Mouse (Mus musculus): ENCODE measurements around the gene Insr. TPM values are rescaled to one million over a fixed set of nuclear protein-coding genes. Genes with fewer than 3 reads are reported as not detected.
"Not testable (repeated sequence)": the region's sequence is repeated elsewhere in the genome, so short reads cannot be mapped to it uniquely, and the experiment has no call there.

Insr gene
- polyA plus RNA-seq, 1 experiment = 22.0 TPM

DNA sequence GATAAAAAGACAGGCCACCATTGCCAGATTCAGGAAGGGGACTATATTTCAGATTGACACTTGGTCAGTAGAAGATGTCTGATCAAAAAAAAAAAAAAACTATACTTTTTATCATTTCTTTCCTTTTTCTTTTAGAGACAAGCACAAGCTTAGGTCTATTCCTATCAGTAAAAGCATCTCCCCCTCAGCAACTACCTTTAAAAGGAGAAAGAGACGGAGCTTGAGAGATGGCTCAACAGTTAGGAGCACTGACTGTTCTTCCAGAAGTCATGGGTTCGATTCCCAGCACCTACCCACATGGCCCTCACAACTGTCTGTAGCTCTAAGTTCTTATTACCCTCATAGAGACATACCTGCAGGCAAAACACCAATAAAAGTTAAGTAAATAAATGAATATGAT lies 34.9 kb upstream of the Insr start:
- no peaks in the 10 kb centered on the region for H3K4me1 ChIP-seq (replicated peaks; ENCODE audit: control insufficient read depth, insufficient read depth, low read length)
- no peaks in the 10 kb centered on the region for H3K27me3 ChIP-seq (ENCODE audit: control insufficient read depth, insufficient read depth, low read length)
- no peak for TF ChIP-seq CTCF (IDR thresholded peaks at IDR 0.05; ENCODE audit: borderline replicate concordance, control insufficient read depth, extremely low read depth, insufficient read depth, low read length, poor library complexity)
- TF ChIP-seq POLR2A (IDR thresholded peaks at IDR 0.05; ENCODE audit: control insufficient read depth, extremely low read depth, insufficient read depth, low read length, poor library complexity) = no peak
- H3K4me3 ChIP-seq (ENCODE audit: control insufficient read depth, insufficient read depth, low read length) = no peak overlapping the region
- DNase-seq = no peak
- 95% methylated on average over 2 of the region's 2 CpGs for WGBS
- H3K27ac ChIP-seq (ENCODE audit: control insufficient read depth, insufficient read depth, low read length) = no peak overlapping the region
- H3K36me3 ChIP-seq (ENCODE audit: control insufficient read depth, insufficient read depth, low read length) = no peaks in the 10 kb centered on the region

GRCm38 (mm10) chr8:3313843-3314242 lies 34.4 kb upstream of the Insr start:
- TF ChIP-seq CTCF (IDR thresholded peaks at IDR 0.05; ENCODE audit: borderline replicate concordance, control insufficient read depth, extremely low read depth, insufficient read depth, low read length, poor library complexity) (no peak), POLR2A (IDR thresholded peaks at IDR 0.05; ENCODE audit: control insufficient read depth, extremely low read depth, insufficient read depth, low read length, poor library complexity) (no peak)
- H3K27ac ChIP-seq (ENCODE audit: control insufficient read depth, insufficient read depth, low read length) = no peak overlapping the region
- no peaks in the 10 kb centered on the region for H3K27me3 ChIP-seq (ENCODE audit: control insufficient read depth, insufficient read depth, low read length)
- 24% methylated on average over 3 of the region's 3 CpGs for WGBS
- no peaks in the 10 kb centered on the region for H3K36me3 ChIP-seq (ENCODE audit: control insufficient read depth, insufficient read depth, low read length)
- DNase-seq = no peak
- no peak overlapping the region for H3K4me3 ChIP-seq (ENCODE audit: control insufficient read depth, insufficient read depth, low read length)
- H3K4me1 ChIP-seq (replicated peaks; ENCODE audit: control insufficient read depth, insufficient read depth, low read length) = no peaks in the 10 kb centered on the region

DNA sequence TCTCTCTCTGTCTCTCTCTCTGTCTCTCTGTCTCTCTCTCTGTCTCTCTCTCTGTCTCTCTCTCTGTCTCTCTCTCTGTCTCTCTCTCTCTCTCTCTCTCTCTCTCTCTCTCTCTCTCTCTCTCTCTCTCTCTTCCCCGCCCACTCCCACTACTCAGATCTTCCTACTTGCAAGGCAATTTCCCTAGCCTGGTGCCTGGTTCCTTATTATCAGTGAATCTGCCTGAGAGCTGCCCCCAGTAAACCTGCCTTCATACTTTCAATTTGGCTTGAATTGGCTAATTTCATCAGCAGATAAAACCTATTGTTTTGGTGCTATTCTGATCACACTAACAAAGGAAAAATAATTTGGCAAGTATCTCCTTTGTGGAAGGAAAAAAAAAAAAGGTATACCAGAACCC lies 34.0 kb upstream of the Insr start:
- not testable (repeated sequence) for H3K27me3 ChIP-seq (ENCODE audit: control insufficient read depth, insufficient read depth, low read length); H3K4me3 ChIP-seq (ENCODE audit: control insufficient read depth, insufficient read depth, low read length); H3K27ac ChIP-seq (ENCODE audit: control insufficient read depth, insufficient read depth, low read length); H3K4me1 ChIP-seq (replicated peaks; ENCODE audit: control insufficient read depth, insufficient read depth, low read length); DNase-seq; H3K36me3 ChIP-seq (ENCODE audit: control insufficient read depth, insufficient read depth, low read length)
- 81% methylated on average over 1 of the region's 1 CpGs for WGBS

GRCm38 (mm10) chr8:3311482-3311881 lies 32.1 kb upstream of the Insr start:
- 88% methylated on average over 4 of the region's 4 CpGs for WGBS
- TF ChIP-seq CTCF (IDR thresholded peaks at IDR 0.05; ENCODE audit: borderline replicate concordance, control insufficient read depth, extremely low read depth, insufficient read depth, low read length, poor library complexity) (no peak), POLR2A (IDR thresholded peaks at IDR 0.05; ENCODE audit: control insufficient read depth, extremely low read depth, insufficient read depth, low read length, poor library complexity) (no peak)
- no peaks in the 10 kb centered on the region for H3K36me3 ChIP-seq (ENCODE audit: control insufficient read depth, insufficient read depth, low read length)
- no peak for DNase-seq
- H3K4me3 ChIP-seq (ENCODE audit: control insufficient read depth, insufficient read depth, low read length) = no peak overlapping the region
- no peak overlapping the region for H3K27ac ChIP-seq (ENCODE audit: control insufficient read depth, insufficient read depth, low read length)
- no peaks in the 10 kb centered on the region for H3K27me3 ChIP-seq (ENCODE audit: control insufficient read depth, insufficient read depth, low read length)
- H3K4me1 ChIP-seq (replicated peaks; ENCODE audit: control insufficient read depth, insufficient read depth, low read length) = no peaks in the 10 kb centered on the region

DNA sequence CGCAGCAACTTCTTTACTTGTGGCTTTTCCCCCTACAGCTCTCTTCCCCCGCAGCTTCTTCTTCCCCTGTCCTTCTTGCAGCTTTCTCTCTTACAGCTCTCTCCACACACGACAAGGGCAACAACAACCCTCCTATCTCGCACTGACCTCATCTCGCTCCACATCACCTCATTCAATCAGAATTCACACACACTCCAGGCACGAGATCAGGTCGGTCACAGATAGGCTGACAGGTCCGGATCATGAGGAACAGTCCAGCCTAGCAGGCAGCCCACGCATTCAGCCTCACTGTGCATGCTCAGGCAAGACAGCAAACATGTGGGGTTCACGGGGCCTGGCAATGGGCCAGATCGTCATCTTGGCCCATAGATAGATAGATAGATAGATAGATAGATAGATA lies 30.2 kb upstream of the Insr start:
- no peak for TF ChIP-seq POLR2A (IDR thresholded peaks at IDR 0.05; ENCODE audit: control insufficient read depth, extremely low read depth, insufficient read depth, low read length, poor library complexity)
- no peak for TF ChIP-seq CTCF (IDR thresholded peaks at IDR 0.05; ENCODE audit: borderline replicate concordance, control insufficient read depth, extremely low read depth, insufficient read depth, low read length, poor library complexity)
- no peak for DNase-seq
- WGBS = 80% methylated on average over 11 of the region's 11 CpGs
- no peaks in the 10 kb centered on the region for H3K27me3 ChIP-seq (ENCODE audit: control insufficient read depth, insufficient read depth, low read length)
- H3K36me3 ChIP-seq (ENCODE audit: control insufficient read depth, insufficient read depth, low read length) = no peaks in the 10 kb centered on the region
- no peak overlapping the region for H3K27ac ChIP-seq (ENCODE audit: control insufficient read depth, insufficient read depth, low read length)
- no peaks in the 10 kb centered on the region for H3K4me1 ChIP-seq (replicated peaks; ENCODE audit: control insufficient read depth, insufficient read depth, low read length)
- H3K4me3 ChIP-seq (ENCODE audit: control insufficient read depth, insufficient read depth, low read length) = no peak overlapping the region

GRCm38 (mm10) chr8:3308205-3308800 lies 28.9 kb upstream of the Insr start:
- H3K27ac ChIP-seq (ENCODE audit: control insufficient read depth, insufficient read depth, low read length); H3K4me3 ChIP-seq (ENCODE audit: control insufficient read depth, insufficient read depth, low read length); DNase-seq; H3K36me3 ChIP-seq (ENCODE audit: control insufficient read depth, insufficient read depth, low read length); H3K4me1 ChIP-seq (replicated peaks; ENCODE audit: control insufficient read depth, insufficient read depth, low read length); H3K27me3 ChIP-seq (ENCODE audit: control insufficient read depth, insufficient read depth, low read length): not testable (repeated sequence)
- WGBS = 50% methylated on average over 13 of the region's 13 CpGs

DNA sequence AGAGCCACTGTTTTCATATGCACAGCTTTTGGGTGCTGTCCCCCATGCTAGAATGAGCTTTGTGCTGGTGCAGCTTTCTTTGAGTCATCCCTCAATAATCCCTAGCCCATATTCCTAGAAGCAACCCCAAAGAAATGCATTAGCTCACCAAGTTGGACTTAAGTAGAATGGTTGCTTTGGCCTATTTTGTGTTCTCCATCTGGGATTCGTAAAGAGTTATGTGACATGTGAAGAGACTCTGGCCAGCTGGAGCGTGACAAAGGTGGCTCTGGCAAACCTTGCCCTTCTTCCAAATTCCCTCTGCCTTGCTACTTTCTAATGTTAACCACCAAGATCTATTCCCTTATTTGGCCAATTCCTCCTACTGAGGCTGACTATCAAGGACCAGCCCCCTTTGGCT lies 22.7 kb upstream of the Insr start:
- no peak for DNase-seq
- Histone ChIP-seq H3K27me3 (ENCODE audit: control insufficient read depth, insufficient read depth, low read length) (no peaks in the 10 kb centered on the region), H3K27ac (ENCODE audit: control insufficient read depth, insufficient read depth, low read length) (no peak overlapping the region), H3K4me1 (replicated peaks; ENCODE audit: control insufficient read depth, insufficient read depth, low read length) (no peaks in the 10 kb centered on the region), H3K4me3 (ENCODE audit: control insufficient read depth, insufficient read depth, low read length) (no peak overlapping the region), H3K36me3 (ENCODE audit: control insufficient read depth, insufficient read depth, low read length) (no peaks in the 10 kb centered on the region)
- TF ChIP-seq CTCF (IDR thresholded peaks at IDR 0.05; ENCODE audit: borderline replicate concordance, control insufficient read depth, extremely low read depth, insufficient read depth, low read length, poor library complexity) = no peak
- TF ChIP-seq POLR2A (IDR thresholded peaks at IDR 0.05; ENCODE audit: control insufficient read depth, extremely low read depth, insufficient read depth, low read length, poor library complexity) = no peak
- 98% methylated on average over 2 of the region's 2 CpGs for WGBS

Measured in thymus, adult 2 months (tissue).